Mouse (Mus musculus) C2C12 (cell line): ENCODE data around the gene 1700028P14Rik.

ENCODE experiments used
- CEBPB ChIP-seq: IDR thresholded peaks from one replicate; pipeline ENCODE4 v1.6.1; 2011; ENCODE audit warnings: low read depth, mild to moderate bottlenecking, control low read depth, moderate library complexity
- CTCF ChIP-seq: IDR thresholded peaks from one replicate; pipeline ENCODE4 v1.5.1; 2011; ENCODE audit not compliant: control insufficient read depth, insufficient read depth, insufficient read length
- MYOD1 ChIP-seq: IDR thresholded peaks from one replicate; pipeline ENCODE4 v1.6.1; 2011; ENCODE audit warnings: low read depth; ENCODE audit not compliant: control insufficient read depth, insufficient read length
- USF1 ChIP-seq: IDR thresholded peaks from one replicate; pipeline ENCODE4 v1.6.1; 2011; ENCODE audit warnings: low read depth, mild to moderate bottlenecking, control low read depth, moderate library complexity

- TF ChIP-seq USF1: no peak
- no peak for TF ChIP-seq MYOD1
- TF ChIP-seq CTCF: no peak
- no peak for TF ChIP-seq CEBPB
These were observed 120.7 kb downstream of the 1700028P14Rik start for GRCm38 (mm10) chr19:23531899-23532298.
